Mouse (Mus musculus) small intestine, adult 2 months (tissue): ENCODE results near the gene Gm20388.

Experiments
- CTCF ChIP-seq: fragments of 200-500 bp; IDR thresholded peaks from 2 replicates; pipeline ENCODE4 v1.5.1; 2012; ENCODE audit warnings: low read depth, mild to moderate bottlenecking, control low read depth, inconsistent platforms, low read length, moderate library complexity, mixed read lengths; ENCODE audit not compliant: insufficient replicate concordance, insufficient read length; ENCODE audit errors: extremely low read depth
- POLR2A ChIP-seq: fragments of 200-500 bp; IDR thresholded peaks from 2 replicates; pipeline ENCODE4 v1.6.1; 2012; ENCODE audit warnings: low read depth, mild to moderate bottlenecking, control low read depth, inconsistent platforms, low read length, moderate library complexity

DNA sequence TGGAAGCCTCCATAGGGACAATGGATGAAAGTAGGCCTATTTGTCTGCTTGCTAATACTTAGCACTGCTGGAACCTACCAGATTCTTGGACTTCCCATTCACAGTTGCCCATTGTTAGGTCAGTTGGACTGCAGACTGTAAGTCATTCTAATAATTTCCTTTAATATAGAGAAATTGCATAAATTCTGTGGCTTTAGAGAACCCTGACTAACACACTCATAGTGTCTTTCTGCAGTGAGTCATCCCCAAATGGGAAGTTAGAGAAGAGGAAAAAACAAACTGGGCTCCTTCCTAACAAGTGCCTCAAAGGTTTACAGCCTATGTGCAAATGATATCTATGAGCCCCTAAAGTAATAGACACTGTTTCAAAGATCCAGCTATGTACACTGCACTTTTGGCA is 3023.3 kb downstream of the Gm20388 start:
- TF ChIP-seq CTCF, result no peak
- no peak for TF ChIP-seq POLR2A
